Mouse (Mus musculus) megakaryocyte, embryonic 14.5 days (primary cell): ENCODE measurements around the gene Sobp.

Experiments
- FLI1 ChIP-seq: IDR thresholded peaks from 2 replicates; pipeline ENCODE4 v1.6.1; 2012; ENCODE audit warnings: low read length, inconsistent platforms, mixed read lengths
- GATA1 ChIP-seq: IDR thresholded peaks from 3 replicates; pipeline ENCODE4 v1.6.1; 2012; ENCODE audit warnings: mixed read lengths, low read length, inconsistent platforms, borderline replicate concordance

DNA sequence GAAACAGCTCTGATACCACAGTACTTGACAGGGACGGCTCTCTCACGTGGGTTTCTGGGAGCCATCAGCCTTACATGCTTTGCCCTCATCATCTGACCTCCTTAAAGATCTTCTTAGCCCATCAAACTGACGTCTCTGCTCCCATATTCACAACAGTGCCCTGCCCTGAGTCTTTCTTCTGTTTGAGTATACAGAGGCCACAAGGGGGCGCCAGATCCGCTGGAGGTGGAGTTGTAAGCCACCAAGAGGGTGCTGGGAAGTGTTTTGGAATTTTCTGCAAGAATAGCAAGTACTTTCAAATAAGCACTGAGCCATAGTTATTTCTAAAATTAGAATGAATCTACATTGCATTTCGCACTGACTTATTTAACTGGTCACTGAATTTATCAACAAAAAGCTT, 37.5 kb upstream of the Sobp start:
- no peak for TF ChIP-seq FLI1
- no peak for TF ChIP-seq GATA1
